Mouse (Mus musculus) midbrain, embryonic 10.5 days (tissue): ENCODE results near the gene Ctbp2. TPM values are rescaled to one million over a fixed set of nuclear protein-coding genes. Genes with fewer than 3 reads are reported as not detected.
A peak's percentile ranks its signal among the peaks of the same experiment; 100 is the strongest.
"Not testable (repeated sequence)": the region's sequence is repeated elsewhere in the genome, so short reads cannot be mapped to it uniquely, and the experiment has no call there.

ENCODE experiments used
- DNase-seq: peaks from one replicate; pipeline ENCODE4 v3.0.0-alpha.2; 2017; ENCODE audit warnings: low spot score
- H3K27ac ChIP-seq: fragments of 300-500 bp; sonication (generic); replicated peaks from 2 replicates; pipeline ENCODE4 v1.5.1; 2016; ENCODE audit warnings: mild to moderate bottlenecking
- H3K27me3 ChIP-seq: fragments of 300-500 bp; sonication (generic); 2 replicates; pipeline ENCODE4 v1.6.1; 2016; ENCODE audit warnings: low read depth, mild to moderate bottlenecking; ENCODE audit not compliant: poor library complexity, severe bottlenecking
- H3K36me3 ChIP-seq: fragments of 300-500 bp; sonication (generic); 2 replicates; pipeline ENCODE4 v1.6.1; 2016; ENCODE audit warnings: mild to moderate bottlenecking, moderate library complexity
- H3K4me1 ChIP-seq: fragments of 300-500 bp; sonication (generic); 2 replicates; pipeline ENCODE4 v1.6.1; 2016
- H3K4me3 ChIP-seq: fragments of 300-500 bp; sonication (generic); 2 replicates; pipeline ENCODE4 v1.5.1; 2016; ENCODE audit warnings: mild to moderate bottlenecking, moderate library complexity
- H3K9me3 ChIP-seq: fragments of 300-500 bp; sonication (generic); replicated peaks from 2 replicates; pipeline ENCODE4 v1.6.1; 2016; ENCODE audit warnings: mild to moderate bottlenecking
- WGBS: fragments of 180-500 bp; shearing (Covaris S2); methylation state at CpG from one replicate; pipeline ENCODE4 v1.1.7; 2016; 5-methylcytosine and 5-hydroxymethylcytosine counted together
- polyA plus RNA-seq: library from polyadenylated mRNA; unstranded; fragments of >200 nt; fragmentation: Nextera tagmentation; extraction: Ambion mirVana; gene quantifications from 2 replicates; pipeline ENCODE4 v1.2.1, GENCODE M21; 2016

Ctbp2 gene
- polyA plus RNA-seq, 1 experiment from 2014 or later, result 118 TPM

DNA sequence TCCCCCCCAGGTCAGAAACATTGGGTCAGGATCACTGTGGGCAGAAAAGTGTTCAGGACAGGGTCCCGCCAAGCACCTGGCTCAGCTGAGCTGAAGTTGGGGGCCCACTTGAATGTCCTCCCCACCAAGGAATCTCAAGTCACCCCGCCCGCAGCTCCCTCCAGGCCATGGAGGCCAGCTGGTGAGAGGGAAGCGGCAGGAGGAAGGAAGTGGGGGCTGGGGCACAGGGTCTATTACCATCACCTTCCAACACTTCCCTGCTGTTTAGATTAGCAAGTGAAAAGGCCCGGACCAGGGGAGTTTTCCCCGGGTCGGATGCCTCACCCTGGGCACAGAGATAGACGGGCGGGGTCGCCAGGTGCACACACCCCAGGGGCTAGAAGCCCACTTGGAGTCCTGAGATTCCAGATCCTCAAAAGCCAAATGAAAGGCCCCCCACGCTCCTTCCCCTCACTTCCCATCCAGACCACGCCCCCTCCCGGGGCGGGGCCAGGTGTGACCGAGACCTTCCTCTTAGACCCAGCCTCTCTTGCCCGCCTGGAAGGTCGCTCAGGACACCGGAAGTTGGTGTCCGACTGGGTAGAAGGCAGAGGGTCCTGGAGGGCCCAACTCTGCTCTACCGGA, 9.2 kb downstream of the Ctbp2 start:
- no peak for DNase-seq
- H3K4me3 ChIP-seq, result peak overlapping the region; percentile 35; the same call in 1 of the 2 replicates
- peak overlapping the region; percentile 6; the same call in 1 of the 2 replicates for H3K27ac ChIP-seq

DNA sequence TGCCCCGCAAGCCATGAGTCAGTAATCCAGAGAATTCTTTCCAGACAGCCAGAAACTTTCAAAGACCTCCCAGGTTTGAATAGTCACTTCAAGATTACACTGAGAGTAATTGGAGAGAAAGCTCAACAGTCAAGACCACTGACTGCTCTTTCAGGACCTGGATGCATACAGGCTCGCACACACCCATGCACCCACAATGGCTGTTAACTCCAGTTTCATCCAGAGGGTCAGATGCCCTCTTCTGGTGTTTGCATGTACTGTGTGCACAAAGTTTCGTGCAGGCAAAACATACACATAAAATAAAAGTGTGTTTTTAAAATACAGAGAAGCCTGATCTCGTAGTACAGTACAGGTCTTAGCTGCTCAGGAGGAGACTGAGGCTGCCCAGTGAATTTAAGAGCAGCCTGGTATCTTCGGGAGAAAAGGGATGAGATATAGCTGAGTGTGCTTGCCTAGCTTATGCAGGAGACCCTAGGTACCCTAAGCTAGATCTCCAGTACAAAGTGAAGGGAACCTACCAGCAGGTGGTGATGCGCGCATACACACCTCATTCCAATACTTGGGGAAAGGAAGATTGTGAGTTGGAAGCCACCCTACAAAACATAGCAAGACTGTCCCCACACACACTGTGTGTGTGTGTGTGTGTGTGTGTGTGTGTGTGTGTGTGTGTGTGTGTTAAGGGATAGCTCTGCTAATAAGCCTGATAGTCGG, 10.8 kb downstream of the Ctbp2 start:
- no peaks in the 10 kb centered on the region for H3K9me3 ChIP-seq
- H3K27ac ChIP-seq, result peak overlapping the region; percentile 68
- H3K27me3 ChIP-seq, result no peaks in the 10 kb centered on the region
- no peak overlapping the region for H3K4me3 ChIP-seq
- H3K36me3 ChIP-seq, result peaks cover 10% of the 10 kb centered on the region
- no peak for DNase-seq
- peaks cover 79% of the 10 kb centered on the region for H3K4me1 ChIP-seq
- WGBS, result 74% methylated on average over 8 of the region's 8 CpGs

More for the DNA sequence above, 9.2 kb downstream of the Ctbp2 start:
- Histone ChIP-seq H3K9me3 (no peaks in the 10 kb centered on the region), H3K27me3 (no peaks in the 10 kb centered on the region), H3K36me3 (peaks cover 5% of the 10 kb centered on the region; the same call in 1 of the 2 replicates), H3K4me1 (peaks cover 92% of the 10 kb centered on the region)
- 10% methylated on average over 20 of the region's 20 CpGs for WGBS

DNA sequence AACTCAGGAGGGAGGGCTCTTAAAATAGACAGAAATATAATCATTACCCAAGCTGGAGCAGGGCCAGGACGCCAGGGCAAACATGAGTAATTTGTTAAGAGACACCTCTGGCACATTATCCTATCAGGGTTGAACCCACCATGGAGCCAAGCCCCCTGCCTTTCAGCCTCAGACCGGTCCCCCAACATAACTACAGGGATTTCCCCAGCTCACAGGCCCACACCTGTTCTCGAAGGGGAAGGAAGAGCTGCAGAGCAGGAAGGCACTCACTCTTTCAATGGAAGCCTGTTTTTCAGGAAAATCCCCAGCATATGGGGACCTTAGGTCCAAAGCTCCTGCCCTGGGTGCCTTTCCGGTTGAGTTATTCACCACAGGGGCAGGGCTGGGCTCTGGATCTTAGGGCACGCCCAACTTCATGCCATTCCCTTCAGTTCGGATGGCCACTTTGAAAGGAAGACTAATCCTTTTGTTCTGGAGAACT, 11.8 kb downstream of the Ctbp2 start:
- H3K4me1 ChIP-seq, result peaks cover 70% of the 10 kb centered on the region
- peak overlapping the region; percentile 68 for H3K27ac ChIP-seq
- DNase-seq, result peak; percentile 46
- no peaks in the 10 kb centered on the region for H3K9me3 ChIP-seq
- H3K4me3 ChIP-seq, result no peak overlapping the region
- 11% methylated on average over 6 of the region's 6 CpGs for WGBS
- peaks cover 10% of the 10 kb centered on the region for H3K36me3 ChIP-seq
- H3K27me3 ChIP-seq, result no peaks in the 10 kb centered on the region

- no peaks in the 10 kb centered on the region for H3K9me3 ChIP-seq
- DNase-seq, result no peak
- no peak overlapping the region for H3K4me3 ChIP-seq
- no peaks in the 10 kb centered on the region for H3K27me3 ChIP-seq
- 96% methylated on average over 4 of the region's 4 CpGs for WGBS
- H3K27ac ChIP-seq, result no peak overlapping the region
- H3K4me1 ChIP-seq, result peaks cover 48% of the 10 kb centered on the region
- peaks cover 22% of the 10 kb centered on the region for H3K36me3 ChIP-seq
Observed at GRCm38 (mm10) chr7:133109442-133109841, 14.7 kb downstream of the Ctbp2 start.

- Histone ChIP-seq H3K4me1 (peaks cover 43% of the 10 kb centered on the region), H3K27ac (no peak overlapping the region)
- WGBS, result 97% methylated on average over 2 of the region's 2 CpGs
Observed at GRCm38 (mm10) chr7:133108695-133109094, 15.5 kb downstream of the Ctbp2 start.

DNA sequence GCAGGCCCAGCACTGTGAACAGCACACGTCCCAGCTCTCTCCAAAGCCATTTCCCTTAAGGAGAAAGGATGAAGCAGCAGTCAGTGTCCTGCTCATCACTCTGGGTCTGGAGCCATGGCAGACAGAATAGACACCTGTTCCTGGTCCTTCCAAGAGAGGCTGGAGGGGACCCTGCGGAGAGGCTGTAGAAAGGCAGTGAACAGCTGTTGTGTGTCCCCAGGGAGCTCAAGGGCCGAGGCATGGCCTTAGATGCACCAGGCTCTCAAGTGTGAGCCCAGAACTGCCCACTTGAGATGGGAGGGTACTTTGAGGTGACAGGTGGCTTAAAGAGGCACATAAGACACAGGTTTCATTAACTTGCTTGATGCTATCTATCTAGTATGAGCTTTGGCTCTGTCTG, 21.6 kb downstream of the Ctbp2 start:
- Histone ChIP-seq H3K27me3 (no peaks in the 10 kb centered on the region), H3K4me3 (no peak overlapping the region), H3K27ac (no peak overlapping the region), H3K4me1 (peaks cover 42% of the 10 kb centered on the region), H3K9me3 (no peaks in the 10 kb centered on the region), H3K36me3 (peaks cover 33% of the 10 kb centered on the region)
- DNase-seq, result no peak
- WGBS, result 83% methylated on average over 3 of the region's 3 CpGs

More at GRCm38 (mm10) chr7:133108695-133109094, 15.5 kb downstream of the Ctbp2 start:
- H3K27me3 ChIP-seq, result no peaks in the 10 kb centered on the region
- no peak for DNase-seq
- H3K36me3 ChIP-seq, result peaks cover 22% of the 10 kb centered on the region
- no peaks in the 10 kb centered on the region for H3K9me3 ChIP-seq
- H3K4me3 ChIP-seq, result no peak overlapping the region

GRCm38 (mm10) chr7:133101070-133101469, 23.1 kb downstream of the Ctbp2 start:
- 93% methylated on average over 6 of the region's 6 CpGs for WGBS
- H3K27me3 ChIP-seq, result no peaks in the 10 kb centered on the region
- no peak for DNase-seq
- no peaks in the 10 kb centered on the region for H3K9me3 ChIP-seq
- H3K4me3 ChIP-seq, result no peak overlapping the region
- no peak overlapping the region for H3K27ac ChIP-seq
- H3K4me1 ChIP-seq, result peaks cover 48% of the 10 kb centered on the region
- peaks cover 43% of the 10 kb centered on the region for H3K36me3 ChIP-seq

GRCm38 (mm10) chr7:133100178-133100577, 24.0 kb downstream of the Ctbp2 start:
- Histone ChIP-seq H3K4me1 (peaks cover 48% of the 10 kb centered on the region), H3K27ac (no peak overlapping the region), H3K4me3 (no peak overlapping the region), H3K9me3 (no peaks in the 10 kb centered on the region), H3K27me3 (no peaks in the 10 kb centered on the region), H3K36me3 (peaks cover 41% of the 10 kb centered on the region)
- DNase-seq, result no peak
- WGBS, result 80% methylated on average over 6 of the region's 6 CpGs

- peaks cover 39% of the 10 kb centered on the region for H3K4me1 ChIP-seq
- no peaks in the 10 kb centered on the region for H3K27me3 ChIP-seq
- H3K27ac ChIP-seq, result no peak overlapping the region
- no peak overlapping the region for H3K4me3 ChIP-seq
- H3K36me3 ChIP-seq, result peaks cover 34% of the 10 kb centered on the region
- no peaks in the 10 kb centered on the region for H3K9me3 ChIP-seq
- DNase-seq, result no peak
- 65% methylated on average over 4 of the region's 4 CpGs for WGBS
Observed at GRCm38 (mm10) chr7:133099266-133099665, 24.9 kb downstream of the Ctbp2 start.

- H3K36me3 ChIP-seq, result peaks cover 36% of the 10 kb centered on the region
- H3K27me3 ChIP-seq, result no peaks in the 10 kb centered on the region
- H3K4me1 ChIP-seq, result peaks cover 35% of the 10 kb centered on the region
- H3K4me3 ChIP-seq, result no peak overlapping the region
- H3K9me3 ChIP-seq, result no peaks in the 10 kb centered on the region
- no peak overlapping the region for H3K27ac ChIP-seq
- DNase-seq, result no peak
- WGBS, result 88% methylated on average over 12 of the region's 12 CpGs
Observed at GRCm38 (mm10) chr7:133098118-133098793, 25.9 kb downstream of the Ctbp2 start.

DNA sequence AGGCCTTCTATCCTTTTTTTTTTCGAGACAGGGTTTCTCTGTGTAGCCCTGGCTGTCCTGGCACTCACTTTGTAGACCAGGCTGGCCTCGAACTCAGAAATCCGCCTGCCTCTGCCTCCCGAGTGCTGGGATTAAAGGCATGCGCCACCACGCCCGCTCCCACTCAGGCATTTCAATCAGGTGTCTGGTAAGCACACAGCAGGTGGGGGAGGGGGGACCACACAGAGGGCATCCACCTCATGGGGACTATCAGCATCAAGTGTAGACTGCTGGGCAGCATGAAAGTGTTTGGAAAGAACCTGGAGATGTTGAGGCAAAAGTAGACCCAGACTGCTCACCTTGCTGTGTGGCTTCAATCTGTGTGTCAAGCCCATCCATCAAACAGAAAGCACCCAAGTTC, 28.5 kb downstream of the Ctbp2 start:
- not testable (repeated sequence) for H3K4me3 ChIP-seq, DNase-seq, H3K27ac ChIP-seq, H3K27me3 ChIP-seq, H3K9me3 ChIP-seq
- WGBS, result 92% methylated on average over 7 of the region's 7 CpGs
- Histone ChIP-seq H3K36me3 (peaks cover 36% of the 10 kb centered on the region), H3K4me1 (peaks cover 35% of the 10 kb centered on the region)

GRCm38 (mm10) chr7:133094711-133095495, 29.3 kb downstream of the Ctbp2 start:
- no peaks in the 10 kb centered on the region for H3K27me3 ChIP-seq
- peaks cover 33% of the 10 kb centered on the region for H3K36me3 ChIP-seq
- WGBS, result 86% methylated on average over 9 of the region's 9 CpGs
- no peaks in the 10 kb centered on the region for H3K9me3 ChIP-seq
- peaks cover 35% of the 10 kb centered on the region for H3K4me1 ChIP-seq
- DNase-seq, result no peak
- H3K4me3 ChIP-seq, result no peak overlapping the region
- H3K27ac ChIP-seq, result no peak overlapping the region
